Mouse (Mus musculus): ENCODE data around the gene Zfp385b. TPM values are rescaled to one million over a fixed set of nuclear protein-coding genes. Genes with fewer than 3 reads are reported as not detected.
"Not testable (repeated sequence)": the region's sequence is repeated elsewhere in the genome, so short reads cannot be mapped to it uniquely, and the experiment has no call there.

Gene Zfp385b
- polyA plus RNA-seq, 1 experiment from 2014 or later = 6.1 TPM

DNA sequence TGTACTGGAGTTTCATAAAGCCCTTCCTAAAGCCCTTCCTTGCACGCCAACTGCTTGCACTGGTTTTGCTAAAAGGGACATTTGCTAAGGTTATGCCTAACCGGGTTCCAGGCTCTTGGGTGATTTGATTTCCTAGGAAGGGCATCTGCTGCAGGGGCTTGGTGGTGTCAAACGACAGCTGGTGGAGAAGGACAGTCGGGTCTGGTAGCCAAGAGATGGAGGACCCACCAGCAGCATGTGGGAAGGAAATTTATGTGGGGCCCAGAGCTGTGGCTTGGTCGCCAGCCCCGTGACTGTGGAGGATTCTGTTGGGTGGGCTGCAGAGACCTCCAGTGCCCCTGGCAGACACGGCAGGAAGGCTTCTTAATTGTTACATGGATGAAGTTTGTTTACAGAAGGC is 348.7 kb downstream of the Zfp385b start:
- Histone ChIP-seq H3K27me3 (no peaks in the 10 kb centered on the region), H3K4me2 (replicated peaks) (no peak overlapping the region), H3K27ac (no peak overlapping the region), H3K4me1 (replicated peaks) (no peaks in the 10 kb centered on the region), H3K9ac (replicated peaks) (no peak overlapping the region), H3K4me3 (replicated peaks) (no peak overlapping the region), H3K9me3 (no peaks in the 10 kb centered on the region), H3K36me3 (no peaks in the 10 kb centered on the region)
- no peak for ATAC-seq
- 84% methylated on average over 7 of the region's 7 CpGs for WGBS

DNA sequence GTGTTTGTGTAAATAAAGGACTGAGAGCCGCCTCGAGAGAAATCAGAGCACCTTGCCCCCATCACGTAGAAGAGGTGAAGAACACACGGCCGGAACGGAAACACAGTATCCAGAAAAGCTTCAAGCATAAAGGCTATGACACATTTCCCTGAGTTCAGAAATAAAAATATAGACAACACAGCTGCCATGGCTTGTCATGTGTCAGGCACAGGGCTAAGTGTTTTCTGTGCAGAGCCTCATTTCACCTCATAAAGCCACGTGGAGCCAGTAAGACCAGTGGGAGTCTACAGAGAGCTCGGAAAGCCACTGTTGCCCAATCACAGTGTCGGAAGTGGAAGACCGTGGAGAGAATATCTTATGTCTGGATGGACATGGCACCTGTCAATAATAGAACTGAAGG is 358.0 kb downstream of the Zfp385b start:
- 92% methylated on average over 10 of the region's 10 CpGs for WGBS
- no peaks in the 10 kb centered on the region for H3K27me3 ChIP-seq

DNA sequence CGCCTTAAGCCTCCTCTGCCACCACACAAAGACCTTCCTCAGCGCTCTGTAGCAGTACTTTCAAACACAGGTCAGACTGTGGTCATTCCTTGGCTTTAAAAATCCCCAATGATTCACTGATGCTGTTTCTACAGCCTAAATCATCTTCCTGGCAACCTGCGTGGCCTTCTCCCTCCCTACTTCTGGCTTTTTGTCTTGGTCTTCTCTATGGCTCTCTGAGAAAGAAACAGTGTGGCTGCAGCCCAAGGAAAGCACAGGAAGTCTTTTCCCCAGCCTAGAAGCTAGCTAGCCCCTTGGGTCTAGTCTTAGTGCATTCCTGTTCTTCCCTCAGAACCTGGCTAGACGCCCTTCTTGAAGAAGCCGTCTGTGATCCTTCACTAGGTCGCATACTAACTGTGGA is 359.4 kb downstream of the Zfp385b start:
- Histone ChIP-seq H3K4me3 (replicated peaks) (no peak overlapping the region), H3K9me3 (no peaks in the 10 kb centered on the region), H3K9ac (replicated peaks) (no peak overlapping the region), H3K4me1 (replicated peaks) (no peaks in the 10 kb centered on the region), H3K36me3 (no peaks in the 10 kb centered on the region), H3K4me2 (replicated peaks) (no peak overlapping the region), H3K27me3 (no peaks in the 10 kb centered on the region), H3K27ac (no peak overlapping the region)
- no peak for ATAC-seq
- 84% methylated on average over 6 of the region's 6 CpGs for WGBS

More for the DNA sequence above, 358.0 kb downstream of the Zfp385b start:
- H3K4me3 ChIP-seq (replicated peaks) = no peak overlapping the region
- H3K9ac ChIP-seq (replicated peaks) = no peak overlapping the region
- no peak overlapping the region for H3K4me2 ChIP-seq (replicated peaks)
- H3K36me3 ChIP-seq = no peaks in the 10 kb centered on the region
- H3K4me1 ChIP-seq (replicated peaks) = no peaks in the 10 kb centered on the region
- H3K27ac ChIP-seq = no peak overlapping the region
- no peak for ATAC-seq
- no peaks in the 10 kb centered on the region for H3K9me3 ChIP-seq

DNA sequence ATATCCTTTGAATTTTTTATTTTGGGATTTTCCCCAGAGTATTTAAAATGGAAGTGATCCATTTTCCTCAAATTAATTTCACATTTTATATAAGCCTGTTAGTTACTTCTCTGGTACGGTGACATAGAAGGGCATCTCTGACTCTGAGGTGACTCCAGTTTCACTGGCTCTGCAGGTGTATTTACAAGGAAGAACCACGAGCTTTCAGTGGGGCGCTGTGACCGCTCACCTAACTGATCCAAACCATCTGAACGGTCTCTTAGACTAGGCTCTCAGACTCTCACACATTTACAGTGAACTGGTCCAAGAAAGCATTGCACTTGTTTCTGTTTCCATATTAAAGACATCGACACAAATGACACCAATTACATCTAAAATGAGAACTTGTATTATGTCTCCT is 361.0 kb downstream of the Zfp385b start:
- 85% methylated on average over 6 of the region's 6 CpGs for WGBS
- no peak for ATAC-seq

DNA sequence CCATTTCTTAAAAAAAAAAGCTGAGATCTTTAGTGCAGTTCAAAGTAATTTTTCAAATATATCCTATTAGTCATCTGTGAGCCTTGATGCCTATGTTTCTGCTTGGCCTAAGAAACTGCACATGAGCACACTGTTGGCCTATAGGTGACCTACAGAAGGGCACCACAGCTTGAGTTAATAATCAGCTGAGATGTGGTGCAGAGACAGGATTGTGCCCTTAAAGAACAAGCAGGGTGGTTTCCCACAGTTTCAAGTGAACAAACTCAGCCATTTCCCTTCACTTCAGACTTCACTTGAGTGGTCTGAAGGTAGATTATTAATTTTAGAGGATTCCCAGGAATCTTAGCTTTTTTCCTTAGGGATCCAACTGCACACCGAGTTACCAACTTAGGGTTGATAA is 362.3 kb downstream of the Zfp385b start:
- 78% methylated on average over 1 of the region's 1 CpGs for WGBS
- no peak overlapping the region for H3K4me2 ChIP-seq (replicated peaks)
- no peak for ATAC-seq
- H3K27me3 ChIP-seq = no peaks in the 10 kb centered on the region
- no peak overlapping the region for H3K9ac ChIP-seq (replicated peaks)
- no peaks in the 10 kb centered on the region for H3K9me3 ChIP-seq
- no peak overlapping the region for H3K27ac ChIP-seq
- H3K36me3 ChIP-seq = no peaks in the 10 kb centered on the region
- no peak overlapping the region for H3K4me3 ChIP-seq (replicated peaks)
- no peaks in the 10 kb centered on the region for H3K4me1 ChIP-seq (replicated peaks)

More for the DNA sequence above, 361.0 kb downstream of the Zfp385b start:
- Histone ChIP-seq H3K4me1 (replicated peaks) (no peaks in the 10 kb centered on the region), H3K4me3 (replicated peaks) (no peak overlapping the region), H3K27ac (no peak overlapping the region), H3K4me2 (replicated peaks) (no peak overlapping the region), H3K36me3 (no peaks in the 10 kb centered on the region), H3K27me3 (no peaks in the 10 kb centered on the region), H3K9me3 (no peaks in the 10 kb centered on the region), H3K9ac (replicated peaks) (no peak overlapping the region)

DNA sequence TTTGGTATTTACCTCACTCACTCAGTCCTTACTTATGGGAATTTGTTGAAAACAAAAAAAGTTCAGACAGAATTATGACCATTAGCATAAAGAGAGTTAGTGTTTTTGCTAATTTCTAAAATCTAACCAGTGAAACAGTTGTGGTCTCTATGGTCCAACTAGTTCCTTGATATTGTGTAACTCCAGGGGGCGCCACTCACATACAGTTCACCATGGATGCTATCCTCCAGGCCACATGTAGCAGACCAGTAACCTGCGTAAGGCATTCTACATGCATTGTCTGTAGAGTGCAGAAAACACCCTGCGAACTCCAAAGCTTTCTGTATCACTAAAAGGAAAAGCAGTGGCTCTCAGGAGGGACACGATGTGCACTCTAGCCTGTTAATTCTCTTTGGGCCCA is 362.8 kb downstream of the Zfp385b start:
- H3K9me3 ChIP-seq = no peaks in the 10 kb centered on the region
- H3K36me3 ChIP-seq = no peaks in the 10 kb centered on the region
- no peaks in the 10 kb centered on the region for H3K27me3 ChIP-seq
- H3K27ac ChIP-seq = no peak overlapping the region
- 0 out of 2 replicates have a peak, but pooled peaks have one; percentile 20 for ATAC-seq
- H3K4me3 ChIP-seq (replicated peaks) = no peak overlapping the region
- 44% methylated on average over 4 of the region's 4 CpGs for WGBS
- H3K4me1 ChIP-seq (replicated peaks) = no peaks in the 10 kb centered on the region
- no peak overlapping the region for H3K9ac ChIP-seq (replicated peaks)
- H3K4me2 ChIP-seq (replicated peaks) = no peak overlapping the region

DNA sequence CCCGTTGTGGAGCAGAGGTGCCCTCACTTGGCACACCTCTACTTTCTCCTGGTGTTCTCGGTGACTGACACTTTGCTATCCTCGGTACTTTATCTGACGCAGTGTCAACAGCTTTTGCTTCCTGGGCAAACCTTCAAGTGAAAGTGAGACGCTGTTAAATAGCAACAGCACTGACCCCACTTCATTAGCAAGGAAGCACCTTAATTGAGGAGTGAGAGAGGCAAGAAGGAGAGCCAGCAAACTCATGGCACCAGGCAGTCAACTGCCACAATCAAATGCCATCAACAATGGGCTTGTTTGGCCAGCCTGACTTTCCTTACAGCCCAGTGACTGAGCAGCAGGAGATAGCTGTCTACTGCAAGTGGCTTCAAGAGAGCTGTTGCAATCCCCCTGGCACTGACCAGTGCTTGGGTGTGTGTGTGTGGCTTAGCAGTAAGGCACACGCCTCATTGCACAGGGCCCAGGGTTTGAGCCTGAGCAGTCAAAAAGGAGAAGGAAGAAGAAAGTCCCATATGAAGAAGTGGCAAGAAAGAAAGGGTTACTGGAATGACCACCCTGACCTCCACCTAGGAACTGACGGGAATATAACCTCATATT is 365.0 kb downstream of the Zfp385b start:
- no peaks in the 10 kb centered on the region for H3K9me3 ChIP-seq
- H3K27me3 ChIP-seq = no peaks in the 10 kb centered on the region
- WGBS = 83% methylated on average over 7 of the region's 7 CpGs
- H3K4me3 ChIP-seq (replicated peaks) = no peak overlapping the region
- peaks cover 8% of the 10 kb centered on the region; the same call in 1 of the 2 replicates for H3K4me1 ChIP-seq (replicated peaks)
- ATAC-seq = no peak
- no peak overlapping the region for H3K4me2 ChIP-seq (replicated peaks)
- H3K9ac ChIP-seq (replicated peaks) = no peak overlapping the region
- H3K27ac ChIP-seq = no peak overlapping the region
- H3K36me3 ChIP-seq = no peaks in the 10 kb centered on the region

DNA sequence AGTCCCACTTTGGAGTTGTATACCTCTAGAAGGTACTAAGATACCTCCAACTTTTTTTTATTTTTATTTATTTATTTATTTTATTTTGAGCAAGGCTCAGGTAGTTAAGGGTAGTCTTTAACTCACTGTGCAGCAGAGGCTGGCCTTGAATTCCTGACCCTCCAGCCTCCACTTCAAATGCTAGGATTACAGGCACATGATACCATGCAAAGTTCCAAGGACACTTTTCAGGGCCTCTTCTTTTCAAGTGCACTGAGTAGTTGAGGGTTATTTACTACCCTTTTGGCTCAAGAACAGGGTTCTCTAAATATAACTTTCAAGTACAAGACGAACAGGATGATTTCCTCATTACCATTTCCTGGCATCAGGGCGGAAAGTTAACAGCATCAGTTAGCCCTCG is 365.7 kb downstream of the Zfp385b start:
- Histone ChIP-seq H3K9me3 (no peaks in the 10 kb centered on the region), H3K27ac (no peak overlapping the region), H3K4me1 (replicated peaks) (peaks cover 15% of the 10 kb centered on the region), H3K27me3 (no peaks in the 10 kb centered on the region), H3K9ac (replicated peaks) (no peak overlapping the region), H3K36me3 (no peaks in the 10 kb centered on the region), H3K4me3 (replicated peaks) (no peak overlapping the region), H3K4me2 (replicated peaks) (no peak overlapping the region)
- 85% methylated on average over 3 of the region's 3 CpGs for WGBS
- ATAC-seq = no peak

DNA sequence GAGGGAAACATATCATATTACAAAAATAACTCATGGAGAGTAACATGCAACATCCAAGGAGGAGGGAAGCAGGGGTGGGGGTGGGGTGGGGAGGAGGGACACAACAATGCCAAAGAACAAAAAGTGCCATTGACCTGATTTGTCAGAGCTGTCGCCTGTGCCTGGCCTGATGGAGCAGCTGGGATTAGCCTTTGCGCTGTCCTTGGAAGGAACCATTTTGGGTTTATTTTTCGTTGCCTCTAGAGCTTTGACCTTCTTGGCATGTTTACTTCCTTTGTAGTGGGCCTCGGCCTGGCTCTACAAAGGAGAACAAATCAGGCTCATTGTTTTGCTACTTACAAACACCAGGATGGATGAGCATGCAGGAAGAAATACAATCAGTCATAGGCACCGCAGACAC is 369.4 kb downstream of the Zfp385b start:
- ATAC-seq = 0 out of 2 replicates have a peak, but pooled peaks have one; percentile 38
- H3K27me3 ChIP-seq; H3K4me3 ChIP-seq (replicated peaks); H3K4me2 ChIP-seq (replicated peaks); H3K36me3 ChIP-seq; H3K27ac ChIP-seq; H3K9me3 ChIP-seq; H3K9ac ChIP-seq (replicated peaks): not testable (repeated sequence)
- 37% methylated on average over 5 of the region's 5 CpGs for WGBS
- peaks cover 23% of the 10 kb centered on the region for H3K4me1 ChIP-seq (replicated peaks)

DNA sequence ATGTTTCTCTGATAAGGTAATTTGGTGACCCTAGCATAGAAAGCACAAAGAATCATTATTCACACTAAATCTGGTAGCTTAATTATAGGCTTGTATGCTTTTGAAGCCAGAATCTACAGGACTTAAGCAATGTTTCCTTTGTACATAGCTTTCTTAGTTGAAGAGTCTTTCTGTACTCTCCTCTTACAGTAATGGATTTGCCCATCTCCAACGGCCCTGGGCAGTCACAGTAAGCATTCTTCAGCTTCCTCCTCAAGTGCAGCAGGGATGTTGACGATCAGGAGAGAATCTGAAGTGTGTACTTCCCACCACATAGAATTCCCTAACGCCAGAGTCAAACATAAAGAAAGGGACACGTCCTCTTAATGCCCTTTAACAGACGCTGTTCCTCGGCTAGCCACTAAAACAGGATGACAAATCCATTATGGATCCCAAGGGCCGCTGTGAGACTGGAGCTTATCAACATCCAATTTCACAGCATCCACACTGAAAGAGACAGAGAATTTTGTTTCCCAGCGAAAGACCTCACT is 370.4 kb downstream of the Zfp385b start:
- Histone ChIP-seq H3K4me3 (replicated peaks) (no peak overlapping the region), H3K27ac (0 out of 2 replicates have a peak overlapping the region, but pooled peaks have one; percentile 14), H3K9me3 (no peaks in the 10 kb centered on the region), H3K4me1 (replicated peaks) (peaks cover 23% of the 10 kb centered on the region), H3K36me3 (no peaks in the 10 kb centered on the region), H3K9ac (replicated peaks) (no peak overlapping the region), H3K4me2 (replicated peaks) (0 out of 2 replicates have a peak overlapping the region, but pooled peaks have one; percentile 2), H3K27me3 (no peaks in the 10 kb centered on the region)
- peak; percentile 54; the same call in 1 of the 2 replicates for ATAC-seq
- 17% methylated on average over 8 of the region's 8 CpGs for WGBS

DNA sequence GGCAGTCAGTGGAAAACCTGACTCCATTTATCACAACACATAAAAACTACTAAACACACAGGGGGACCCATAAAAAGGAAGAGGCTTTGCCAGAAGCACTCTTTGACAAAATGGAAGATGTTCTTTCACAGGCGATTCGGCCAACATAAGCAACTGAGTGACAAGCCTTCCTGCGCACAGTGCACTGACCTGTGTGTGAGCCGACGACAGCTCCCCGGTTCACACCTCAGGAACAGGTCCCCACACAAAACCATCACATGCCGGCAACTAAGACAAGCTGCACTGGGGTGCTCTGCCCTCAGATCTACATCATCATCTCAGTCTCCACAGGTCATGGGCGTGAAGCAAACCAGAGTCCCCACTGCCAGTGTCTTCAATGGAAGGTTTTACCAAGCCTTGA is 375.2 kb downstream of the Zfp385b start:
- H3K4me2 ChIP-seq (replicated peaks) = no peak overlapping the region
- no peaks in the 10 kb centered on the region for H3K27me3 ChIP-seq
- H3K36me3 ChIP-seq = no peaks in the 10 kb centered on the region
- peaks cover 13% of the 10 kb centered on the region for H3K4me1 ChIP-seq (replicated peaks)
- H3K27ac ChIP-seq = no peak overlapping the region
- H3K9me3 ChIP-seq = no peaks in the 10 kb centered on the region
- no peak overlapping the region for H3K9ac ChIP-seq (replicated peaks)
- ATAC-seq = no peak
- WGBS = 94% methylated on average over 8 of the region's 8 CpGs
- no peak overlapping the region for H3K4me3 ChIP-seq (replicated peaks)

DNA sequence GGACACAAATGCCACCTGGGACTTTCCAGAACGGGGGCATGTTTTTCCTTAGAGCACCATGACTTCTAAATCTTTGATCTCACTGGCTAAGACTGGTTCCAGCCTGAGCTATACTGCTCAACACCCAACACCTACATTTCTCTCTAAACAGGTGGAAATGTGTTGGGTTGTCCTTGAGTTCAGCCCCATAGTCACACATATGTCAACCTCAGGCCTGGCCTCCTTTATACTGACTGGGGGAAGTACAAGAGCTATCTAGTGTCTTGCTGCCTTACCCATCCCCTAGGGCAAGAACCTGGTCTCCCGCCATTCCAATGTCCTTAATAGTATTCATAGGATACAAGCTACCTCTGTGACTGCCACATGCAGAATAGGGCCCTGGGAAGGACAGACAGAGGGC is 378.8 kb downstream of the Zfp385b start:
- Histone ChIP-seq H3K9ac (replicated peaks) (no peak overlapping the region), H3K27me3 (no peaks in the 10 kb centered on the region), H3K4me3 (replicated peaks) (no peak overlapping the region), H3K27ac (no peak overlapping the region), H3K4me1 (replicated peaks) (peaks cover 17% of the 10 kb centered on the region), H3K36me3 (no peaks in the 10 kb centered on the region), H3K9me3 (no peaks in the 10 kb centered on the region), H3K4me2 (replicated peaks) (no peak overlapping the region)
- 91% methylated on average over 2 of the region's 2 CpGs for WGBS
- ATAC-seq = no peak

DNA sequence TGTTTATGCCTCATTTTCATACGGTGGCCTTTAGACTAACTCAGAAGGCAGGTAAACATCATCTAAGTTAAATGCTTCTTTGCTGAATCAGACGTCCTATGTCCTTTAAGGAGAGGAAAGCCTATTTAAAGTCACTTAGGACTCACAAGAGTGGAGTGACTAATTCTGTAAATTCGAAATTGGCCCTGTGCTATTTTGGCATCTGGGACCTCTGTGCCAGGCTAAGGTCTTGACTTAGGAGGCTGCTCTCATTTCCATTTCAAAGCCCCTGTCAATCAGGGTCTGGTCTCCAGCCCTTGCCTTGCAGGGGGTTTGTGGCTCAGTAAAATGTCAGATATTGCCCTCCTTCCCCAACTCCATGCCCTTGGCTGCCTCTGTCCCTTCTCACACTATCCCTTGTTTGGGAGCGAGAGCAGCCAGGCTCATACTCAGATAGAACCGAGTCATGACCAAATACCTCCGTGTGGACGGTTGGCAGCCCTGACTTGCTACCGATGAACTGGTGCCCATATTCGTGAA is 383.1 kb downstream of the Zfp385b start:
- 36% methylated on average over 9 of the region's 9 CpGs for WGBS
- ATAC-seq = no peak

More for the DNA sequence above, 383.1 kb downstream of the Zfp385b start:
- H3K9me3 ChIP-seq = no peaks in the 10 kb centered on the region
- H3K27ac ChIP-seq = no peak overlapping the region
- H3K27me3 ChIP-seq = no peaks in the 10 kb centered on the region
- no peaks in the 10 kb centered on the region for H3K36me3 ChIP-seq
- H3K4me3 ChIP-seq (replicated peaks) = no peak overlapping the region
- H3K4me2 ChIP-seq (replicated peaks) = no peak overlapping the region
- no peak overlapping the region for H3K9ac ChIP-seq (replicated peaks)
- peaks cover 18% of the 10 kb centered on the region for H3K4me1 ChIP-seq (replicated peaks)
